Mouse (Mus musculus) ovary, adult 18-20 months (tissue): ENCODE measurements around the gene Abcc4.
A peak's percentile ranks its signal among the peaks of the same experiment; 100 is the strongest.
"Not testable (repeated sequence)": the region's sequence is repeated elsewhere in the genome, so short reads cannot be mapped to it uniquely, and the experiment has no call there.

Experiments used
- DNase-seq: peaks from one replicate; pipeline ENCODE4 v3.0.0; 2022; ENCODE audit warnings: low spot score, mixed read lengths

Abcc4 gene

DNA sequence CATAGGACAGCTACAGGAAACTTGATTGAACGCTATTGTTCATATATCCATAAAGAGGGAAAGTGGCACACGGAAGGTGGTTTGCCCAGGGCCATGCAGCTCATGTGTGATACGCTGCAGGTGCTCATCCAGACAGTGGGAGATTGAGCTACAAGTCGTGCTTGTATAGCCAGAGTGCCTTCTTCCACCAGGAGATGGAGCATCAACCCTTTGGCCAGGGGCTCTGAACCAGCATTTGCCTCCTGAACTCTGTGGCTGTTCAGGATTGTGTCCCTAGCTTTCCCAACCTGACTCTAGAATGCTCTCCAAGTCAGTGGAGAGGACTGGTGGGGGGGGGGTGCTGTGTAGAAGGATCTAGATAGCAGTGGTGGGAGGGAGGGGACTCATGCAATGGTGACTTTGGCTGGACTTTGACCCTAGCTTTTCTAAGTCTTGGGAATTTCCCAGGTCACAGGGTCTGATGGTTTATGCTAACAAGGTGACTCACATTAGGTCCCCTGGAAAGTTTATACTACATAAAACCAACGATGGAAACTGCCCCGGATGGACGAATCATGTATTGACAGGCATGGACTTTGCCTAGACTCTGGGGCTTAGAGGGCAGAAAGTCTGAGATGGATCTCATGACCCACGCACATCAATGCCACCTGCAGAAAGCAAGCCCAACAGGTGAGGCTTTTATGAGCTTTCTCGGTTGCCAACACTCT is 27.6 kb downstream of the Abcc4 start:
- DNase-seq, result no peak

DNA sequence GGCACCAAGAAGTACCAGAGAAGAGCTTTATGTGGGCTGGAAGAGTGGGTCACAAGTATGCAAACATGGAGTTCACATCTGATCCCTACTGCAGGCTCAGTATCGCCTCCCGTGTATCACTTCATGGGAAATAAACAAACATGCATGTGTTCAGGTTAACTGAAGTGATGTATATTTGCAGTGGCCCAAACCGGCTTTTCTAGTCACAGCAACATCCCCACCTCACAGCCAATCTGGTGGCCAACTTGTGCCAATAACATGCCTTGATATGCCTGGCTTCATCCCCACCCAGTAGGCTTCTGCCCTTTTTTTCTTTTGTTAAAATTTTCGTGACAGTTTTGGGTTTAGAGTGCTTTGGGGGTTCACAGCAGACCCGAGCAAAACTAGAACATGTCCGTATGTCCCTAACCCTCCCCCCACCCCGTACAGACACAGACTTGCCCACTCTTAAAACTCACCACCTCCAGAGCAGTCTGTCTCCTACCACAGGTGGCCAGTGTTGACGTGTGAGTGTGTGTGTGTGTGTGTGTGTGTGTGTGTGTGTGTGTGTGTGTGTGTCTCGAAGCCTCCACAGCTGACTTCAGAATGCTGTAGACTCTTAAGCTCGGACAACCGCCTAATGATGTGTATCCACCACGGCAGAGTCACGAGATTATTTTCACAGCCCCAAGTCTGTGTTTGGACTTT is 29.6 kb downstream of the Abcc4 start:
- no peak for DNase-seq

DNA sequence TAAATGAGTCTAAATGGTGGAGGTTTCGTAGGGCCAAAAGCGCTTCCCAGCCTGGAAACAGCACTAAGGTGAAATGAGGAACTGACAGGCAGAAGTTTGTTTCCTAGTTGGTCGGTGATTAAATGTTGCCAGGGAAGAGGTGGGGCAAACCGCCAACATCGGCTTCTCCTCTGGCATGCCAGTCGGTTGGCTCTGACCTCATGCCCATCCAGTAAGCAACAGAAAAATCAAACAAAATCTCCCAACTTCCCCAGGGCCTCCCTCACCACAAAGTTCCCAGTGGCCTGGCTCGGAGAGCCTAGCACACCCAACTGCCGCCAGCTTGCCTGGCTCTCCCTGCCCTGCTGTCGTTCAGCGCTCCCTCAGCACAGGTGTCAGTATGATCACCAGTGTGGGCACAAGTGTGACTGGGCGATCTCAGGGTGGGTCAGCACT is 31.3 kb downstream of the Abcc4 start:
- peak; percentile 36 for DNase-seq

DNA sequence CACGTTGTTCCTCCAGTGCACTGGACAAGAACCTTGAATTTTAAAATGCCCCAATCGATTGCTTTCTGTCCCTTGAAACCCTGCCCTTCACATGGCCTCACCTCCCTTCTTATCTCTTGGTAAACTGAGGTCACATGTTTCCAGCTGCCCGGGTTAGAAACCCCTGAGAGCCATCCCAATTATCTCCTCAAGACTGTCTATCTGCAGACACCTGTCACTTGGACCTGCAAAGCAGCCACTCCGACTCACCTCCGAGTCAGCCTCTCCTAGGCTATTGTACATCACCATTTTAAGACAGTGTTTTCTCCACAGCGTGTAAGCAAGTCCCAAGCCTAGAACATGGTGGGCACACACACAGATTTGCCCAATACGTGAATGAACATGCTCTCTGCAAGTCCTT is 31.8 kb downstream of the Abcc4 start:
- DNase-seq, result no peak

DNA sequence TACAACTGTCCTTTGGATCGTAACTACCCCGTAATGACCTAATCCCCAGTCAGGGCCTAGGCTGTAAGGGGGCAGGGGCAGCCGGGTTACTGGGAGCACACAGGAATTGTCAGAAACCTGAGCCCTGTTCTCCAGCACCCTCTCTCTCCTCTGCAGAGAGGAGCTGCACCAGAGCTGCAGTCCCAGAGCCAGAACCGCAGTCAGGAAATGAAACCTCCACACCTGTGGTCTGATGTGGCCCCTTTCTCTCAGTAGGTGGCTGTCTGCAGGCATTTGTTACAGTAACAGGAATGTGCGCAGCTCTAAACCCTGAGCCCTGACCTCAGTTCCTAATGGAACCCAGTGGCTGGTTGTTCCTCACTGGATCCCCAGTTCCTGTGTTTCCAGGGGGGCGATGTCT is 32.5 kb downstream of the Abcc4 start:
- DNase-seq, result no peak

DNA sequence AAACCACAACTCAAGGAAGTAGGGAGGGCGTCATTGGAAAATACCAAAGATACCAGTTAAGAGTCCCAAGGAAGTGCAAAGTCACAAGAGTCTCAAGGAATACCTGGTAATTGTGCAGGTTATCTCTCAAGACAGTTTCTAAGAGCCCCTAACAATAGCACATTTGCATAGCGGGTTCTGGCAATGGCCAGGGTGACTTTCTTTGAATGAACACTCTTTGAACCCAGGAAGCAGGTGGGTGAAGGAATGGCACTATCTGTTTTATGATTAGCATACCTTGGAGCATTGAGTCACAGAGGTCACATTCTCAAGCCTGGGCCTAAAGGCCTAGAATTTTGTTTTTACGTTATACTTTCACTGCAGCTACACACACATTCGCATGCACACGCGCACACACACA is 33.1 kb downstream of the Abcc4 start:
- DNase-seq, result not testable (repeated sequence)

DNA sequence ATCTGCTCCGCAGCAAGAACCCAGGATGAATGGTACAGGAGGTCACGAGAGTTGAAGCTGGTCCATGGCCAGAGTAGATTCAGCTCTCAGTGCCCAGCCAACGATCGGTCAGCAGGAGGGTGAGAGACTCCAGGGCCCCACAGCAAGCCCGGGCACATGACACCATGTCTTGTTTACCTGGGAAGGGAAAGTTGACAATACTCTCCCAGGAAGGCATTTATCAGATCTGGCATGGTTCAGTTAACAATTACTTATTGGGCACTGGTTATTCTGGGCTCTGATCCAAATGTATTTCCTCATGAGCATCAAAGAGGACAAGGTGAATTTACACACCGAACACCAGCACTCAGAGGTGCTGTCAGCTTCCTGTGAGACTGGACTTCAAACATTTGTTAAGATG is 38.5 kb downstream of the Abcc4 start:
- DNase-seq, result no peak

DNA sequence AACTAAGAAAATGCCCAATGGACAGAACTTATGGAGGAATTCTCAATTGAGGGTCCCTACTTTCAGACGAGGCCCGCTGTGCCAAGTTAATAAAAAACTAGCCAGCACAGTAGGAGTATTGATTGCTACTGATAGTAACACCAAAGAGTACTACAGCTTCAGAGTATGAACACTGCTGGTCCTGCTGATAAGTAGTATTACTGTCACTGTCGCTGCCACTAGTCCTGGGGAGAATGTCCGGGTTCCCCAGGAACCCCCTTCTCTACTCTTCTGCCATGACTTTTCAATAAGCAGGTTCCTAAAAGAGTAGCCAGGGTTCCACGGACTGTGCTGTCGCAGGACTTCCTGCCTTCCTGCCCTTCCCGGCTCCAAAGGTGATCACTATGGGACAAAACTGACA is 41.4 kb downstream of the Abcc4 start:
- no peak for DNase-seq

DNA sequence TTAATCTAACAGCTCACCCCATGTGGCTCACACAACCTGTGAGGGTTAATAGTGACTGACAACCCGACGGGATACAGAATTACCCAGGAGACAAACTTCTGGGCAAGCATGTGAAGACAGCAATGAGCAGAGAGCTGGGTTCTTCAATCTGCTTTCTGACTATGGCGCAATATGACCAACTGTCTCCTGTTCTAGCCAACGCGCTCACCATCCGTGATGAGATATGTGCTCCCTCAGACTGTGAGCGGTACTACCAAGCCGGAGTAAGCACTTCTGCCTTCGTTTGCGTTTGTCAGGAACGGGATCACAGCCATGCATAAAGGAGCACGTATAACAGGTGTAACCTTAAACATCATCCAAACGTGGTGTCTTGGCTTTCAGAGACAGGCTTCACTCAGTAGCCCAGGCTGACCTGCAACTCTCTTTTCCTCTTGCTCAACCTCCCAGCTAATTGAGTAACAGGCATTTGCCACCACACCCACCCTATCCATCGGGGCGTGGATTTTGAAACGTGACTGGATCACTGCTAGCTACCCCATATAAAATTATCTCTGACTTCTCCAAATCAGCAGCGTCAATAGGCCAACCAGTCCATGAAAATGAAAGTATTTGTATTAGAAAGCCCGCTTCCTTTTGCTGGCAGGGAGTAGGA is 43.3 kb downstream of the Abcc4 start:
- no peak for DNase-seq

DNA sequence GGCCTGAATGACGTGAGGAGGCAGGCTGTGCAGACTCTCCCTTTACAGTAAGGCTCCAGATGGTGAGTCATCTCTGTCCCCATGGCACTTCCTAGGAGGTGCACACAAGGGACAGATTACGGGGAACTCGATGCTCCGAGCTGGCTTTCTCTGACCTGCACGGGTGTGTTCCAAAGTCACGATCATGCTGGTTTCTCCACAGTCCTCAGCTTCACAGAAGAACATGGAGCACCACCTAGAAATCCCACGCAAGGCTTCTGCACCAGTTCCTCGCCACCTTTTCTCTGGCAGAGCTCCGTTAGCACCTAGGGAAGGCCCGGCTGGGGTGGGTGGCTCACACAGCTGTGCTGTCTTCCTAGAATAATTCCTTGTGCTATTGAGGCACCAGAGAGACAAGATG is 43.9 kb downstream of the Abcc4 start:
- no peak for DNase-seq

DNA sequence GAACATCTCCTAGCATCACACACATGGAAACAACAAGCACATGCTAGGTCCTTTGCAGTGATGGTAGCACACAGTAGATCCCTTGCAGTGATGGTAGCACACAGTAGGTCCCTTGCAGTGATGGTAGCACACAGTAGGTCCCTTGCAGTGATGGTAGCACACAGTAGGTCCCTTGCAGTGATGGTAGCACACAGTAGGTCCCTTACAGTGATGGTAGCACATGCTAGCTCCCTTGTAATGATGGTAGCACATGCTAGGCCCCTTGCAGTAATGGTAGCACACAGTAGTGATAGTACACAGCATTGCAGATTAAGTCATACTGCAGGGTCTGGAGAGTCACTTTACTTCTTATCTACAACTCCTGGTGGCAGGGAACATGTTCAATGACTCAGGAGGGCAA is 46.8 kb downstream of the Abcc4 start:
- DNase-seq, result no peak

DNA sequence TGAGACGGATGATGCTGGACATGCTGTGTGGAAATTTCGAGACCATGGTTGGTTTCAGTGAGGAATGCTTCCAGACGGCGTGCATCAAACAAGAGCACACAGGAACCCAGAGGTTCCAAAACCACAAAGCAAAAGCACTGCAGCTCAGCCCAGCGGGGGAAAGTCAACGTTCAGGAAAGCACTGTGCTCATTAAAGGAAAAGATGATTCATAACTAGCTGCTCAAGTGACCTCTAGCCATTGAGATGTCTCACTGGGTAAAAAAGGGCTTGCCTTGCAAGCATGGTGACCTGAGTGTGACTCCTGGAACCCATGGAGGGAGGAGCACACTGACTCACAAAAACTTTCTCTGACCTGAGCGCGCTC is 47.7 kb downstream of the Abcc4 start:
- DNase-seq, result no peak

DNA sequence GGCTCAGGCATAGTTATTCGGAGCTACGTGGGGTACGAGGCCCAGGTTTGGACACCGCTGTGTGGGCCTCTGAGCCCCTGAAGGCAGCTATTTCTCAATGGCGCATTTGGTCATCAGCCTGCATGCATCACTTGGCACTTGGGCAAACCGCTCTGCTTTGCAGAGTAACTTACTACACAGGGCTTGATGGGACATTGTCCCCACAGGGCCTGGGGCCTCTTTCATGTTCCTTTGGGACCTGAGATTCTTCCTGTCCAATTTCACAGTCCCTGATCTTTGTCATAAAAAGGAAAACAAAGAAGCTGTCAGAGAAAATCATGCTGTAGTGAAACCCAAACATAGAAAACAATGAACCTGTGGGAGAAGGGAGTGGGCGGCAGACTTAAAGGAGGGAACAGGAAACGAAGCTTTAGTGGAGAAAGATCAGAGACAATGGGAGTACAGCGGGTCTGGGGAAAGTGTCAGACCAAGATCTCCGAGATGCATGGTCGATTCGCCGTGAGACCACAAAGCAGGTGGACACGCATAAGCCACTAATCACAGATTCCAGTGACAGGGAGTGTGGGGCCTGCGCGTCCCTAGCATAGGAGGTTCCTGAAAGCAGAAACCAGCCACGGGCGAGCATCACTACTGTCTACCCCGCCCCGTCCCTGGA is 48.2 kb downstream of the Abcc4 start:
- DNase-seq, result no peak

DNA sequence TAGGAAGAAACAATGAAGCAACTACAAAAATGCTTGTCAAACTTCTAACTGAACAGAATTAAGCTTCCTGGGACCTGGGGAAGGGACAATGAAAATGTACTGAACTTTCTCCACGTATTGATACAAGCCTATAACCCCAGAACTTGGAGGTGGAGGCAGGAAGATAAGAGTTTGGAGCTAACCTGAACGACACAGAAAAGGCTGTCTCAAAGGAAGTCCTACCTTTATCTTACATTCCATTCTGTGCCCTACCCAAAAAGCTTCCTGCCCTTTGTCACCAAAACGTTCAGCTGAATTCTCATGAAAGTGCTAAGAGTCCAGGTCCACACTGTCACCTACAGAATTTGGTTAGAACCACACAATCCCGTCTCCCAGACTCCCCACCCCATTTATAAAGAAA is 48.8 kb downstream of the Abcc4 start:
- no peak for DNase-seq

DNA sequence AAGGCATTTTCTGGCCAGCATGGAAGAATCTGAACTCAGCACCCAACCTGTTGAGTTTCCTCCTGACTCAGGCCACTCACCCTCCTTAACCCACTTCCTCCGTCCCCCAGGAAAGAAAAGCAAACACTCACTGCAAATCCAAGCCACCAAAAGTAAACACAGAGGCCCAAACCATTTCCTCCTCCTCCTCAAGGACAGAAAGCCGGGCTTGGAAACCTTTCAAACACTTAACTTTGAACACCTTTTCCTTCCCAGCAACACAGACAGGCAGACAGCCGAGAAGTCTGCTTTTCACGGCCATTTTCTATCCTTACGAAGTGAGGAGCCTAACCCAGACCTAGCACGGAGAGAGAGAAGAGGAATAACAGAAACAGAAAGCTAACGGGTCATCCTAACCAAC is 50.0 kb downstream of the Abcc4 start:
- no peak for DNase-seq

DNA sequence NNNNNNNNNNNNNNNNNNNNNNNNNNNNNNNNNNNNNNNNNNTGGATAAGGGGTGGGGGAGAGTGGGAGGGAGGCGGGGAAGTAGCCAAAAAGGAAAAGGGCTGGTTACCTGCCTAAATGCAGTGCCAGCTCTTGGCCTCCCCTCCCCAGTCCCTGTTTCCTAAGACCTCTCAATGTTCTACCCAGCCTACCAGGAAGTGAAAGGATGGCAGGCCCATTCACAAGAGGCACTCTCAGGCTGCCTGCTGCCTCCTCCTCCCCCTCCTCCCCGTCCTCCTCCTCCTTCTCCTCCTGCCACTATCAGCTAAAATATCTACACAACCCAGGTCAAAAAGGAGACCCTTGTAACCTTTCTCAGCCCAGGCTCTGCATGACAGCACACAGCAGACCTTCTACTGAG is 51.1 kb downstream of the Abcc4 start:
- no peak for DNase-seq

DNA sequence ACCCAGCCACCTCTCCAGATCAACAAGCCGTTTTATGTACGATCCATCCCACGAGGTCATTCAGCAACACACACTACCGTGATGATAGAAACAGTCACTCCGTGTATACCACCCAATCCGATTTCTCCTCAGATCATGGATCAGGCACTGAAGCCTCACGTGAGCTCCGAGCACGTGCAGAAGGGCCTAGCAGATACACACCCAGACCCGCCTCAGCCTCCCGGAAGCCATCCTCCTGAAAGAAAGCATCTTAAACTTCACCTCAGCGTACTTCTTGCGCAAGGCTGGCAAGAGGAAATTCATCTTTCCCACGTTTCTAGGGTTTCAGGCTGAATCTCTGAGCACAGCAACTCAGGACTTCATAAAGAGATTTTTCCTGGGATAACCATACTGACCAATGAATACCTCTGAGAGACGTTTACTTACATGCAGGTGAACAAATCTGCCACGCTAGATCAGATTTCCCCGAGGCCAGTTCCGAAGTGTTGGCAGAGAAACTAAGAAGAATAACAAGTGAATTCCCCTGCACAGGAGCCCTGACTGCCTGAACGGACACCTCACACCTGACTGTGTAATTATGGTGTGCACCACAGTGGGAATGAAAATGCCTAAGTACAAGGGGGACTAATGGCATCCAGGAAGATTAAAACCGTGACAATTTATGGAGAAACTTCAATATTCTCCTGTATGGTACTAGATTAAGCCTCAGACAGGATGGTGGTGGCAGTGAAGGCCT is 54.1 kb downstream of the Abcc4 start:
- DNase-seq, result no peak

DNA sequence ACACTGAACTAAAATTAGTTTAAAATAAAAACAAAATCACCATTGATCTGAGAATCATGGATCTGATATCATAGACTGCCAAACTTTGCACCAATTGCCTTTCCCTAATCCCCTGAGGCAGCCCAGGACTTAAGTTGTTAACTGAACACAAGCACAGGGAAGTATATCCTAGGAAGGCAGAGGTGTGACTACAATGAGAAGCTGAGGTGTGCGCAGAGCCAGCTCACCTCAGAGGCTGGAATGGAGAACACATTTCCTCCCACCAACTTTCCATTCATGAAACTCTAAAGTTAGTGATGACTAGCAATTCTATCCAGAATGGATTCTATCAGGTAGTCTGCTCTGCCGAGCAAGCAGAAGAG is 56.1 kb downstream of the Abcc4 start:
- DNase-seq, result no peak

DNA sequence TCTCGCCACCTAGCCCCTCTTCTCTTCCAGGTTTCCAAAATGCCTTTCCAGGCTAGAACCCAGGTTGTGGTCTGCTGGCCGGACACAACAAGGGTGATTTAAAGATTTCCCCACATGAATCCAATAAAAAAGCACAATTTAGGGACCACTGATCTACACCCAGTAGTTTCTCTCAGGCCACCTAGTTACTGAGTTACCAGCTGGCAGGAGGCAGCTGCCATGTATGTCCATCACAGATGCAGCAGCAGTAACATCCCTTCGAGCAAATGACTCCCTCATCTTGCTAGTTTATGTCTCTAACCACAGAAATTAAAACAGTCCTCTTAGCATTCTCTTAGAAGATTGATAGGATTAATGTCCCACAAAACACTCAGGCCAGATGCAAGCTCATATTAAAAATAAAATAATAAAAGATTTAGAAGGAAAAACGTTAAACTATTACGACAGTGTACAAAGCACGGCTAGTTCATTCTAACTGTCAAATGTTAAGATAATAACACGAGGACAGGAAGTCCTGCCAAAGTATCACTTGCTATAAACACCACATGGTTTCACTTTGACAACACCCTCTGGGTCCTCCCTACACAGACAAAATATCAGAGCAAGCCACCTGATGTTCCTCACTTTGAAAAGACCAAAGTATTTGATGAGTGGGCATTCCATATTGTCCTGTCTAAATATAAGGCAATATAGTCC is 56.7 kb downstream of the Abcc4 start:
- no peak for DNase-seq

DNA sequence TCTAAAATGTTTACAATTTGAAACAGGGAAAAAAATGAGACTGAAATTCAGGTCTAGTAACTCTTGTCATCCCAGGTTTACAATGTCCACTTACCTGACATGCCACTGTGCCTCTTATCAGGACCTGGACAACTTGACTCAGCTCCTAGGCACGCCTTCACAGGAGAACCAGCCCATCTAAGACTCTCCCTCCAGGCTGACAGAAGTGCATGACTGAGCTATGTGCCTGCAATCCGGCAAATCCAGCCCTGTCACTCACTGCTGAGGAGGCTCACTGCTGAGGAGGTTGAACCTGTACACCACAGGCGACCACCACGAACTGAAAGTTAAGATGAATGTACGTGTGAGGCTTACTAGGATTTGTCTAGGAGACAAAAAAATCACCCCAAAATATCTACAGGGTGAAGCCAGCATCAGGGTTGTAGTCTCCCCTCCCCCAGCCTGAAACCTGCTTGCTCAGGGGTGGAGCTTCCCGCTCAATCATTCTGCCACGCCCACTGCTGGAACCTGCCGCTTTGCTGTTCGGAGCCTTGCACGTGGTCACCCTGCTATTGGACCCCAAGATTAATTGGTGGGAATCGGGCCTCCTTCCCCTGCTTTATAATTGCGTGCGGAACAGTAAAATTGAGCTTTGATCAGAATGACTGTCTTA is 63.0 kb downstream of the Abcc4 start:
- not testable (repeated sequence) for DNase-seq

DNA sequence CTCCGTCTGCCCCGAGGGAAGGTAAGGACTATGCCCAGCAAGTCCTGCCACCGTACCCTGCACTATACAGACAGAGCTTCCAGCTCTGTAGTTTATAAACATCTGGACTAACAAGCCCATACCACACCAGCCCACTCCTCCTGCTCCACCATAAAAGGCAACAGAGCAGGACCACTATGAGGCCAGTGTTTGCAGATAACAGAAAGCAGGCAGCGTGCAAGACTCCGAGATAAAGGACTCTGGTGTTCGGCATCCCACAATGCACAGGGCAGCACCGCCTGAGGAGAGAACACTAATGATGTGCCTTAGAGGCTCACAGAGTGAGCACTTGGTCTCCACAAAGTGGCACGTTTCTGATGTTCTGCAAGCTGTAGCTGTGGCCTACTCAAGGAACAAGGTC is 63.9 kb downstream of the Abcc4 start:
- no peak for DNase-seq
